Mouse (Mus musculus) cerebellum, adult 2 months (tissue): Measurements from ENCODE around the gene Mipep.

Experiments
- CTCF ChIP-seq: fragments of 200-500 bp; IDR thresholded peaks from 2 replicates; pipeline ENCODE4 v1.5.1; 2011; ENCODE audit warnings: low read depth, mild to moderate bottlenecking, control low read depth, low read length, moderate library complexity, borderline replicate concordance; ENCODE audit not compliant: insufficient read depth
- POLR2A ChIP-seq: fragments of 200-500 bp; IDR thresholded peaks from 2 replicates; pipeline ENCODE4 v1.6.1; 2011; ENCODE audit warnings: low read length, control low read depth, borderline replicate concordance; ENCODE audit not compliant: insufficient read depth

DNA sequence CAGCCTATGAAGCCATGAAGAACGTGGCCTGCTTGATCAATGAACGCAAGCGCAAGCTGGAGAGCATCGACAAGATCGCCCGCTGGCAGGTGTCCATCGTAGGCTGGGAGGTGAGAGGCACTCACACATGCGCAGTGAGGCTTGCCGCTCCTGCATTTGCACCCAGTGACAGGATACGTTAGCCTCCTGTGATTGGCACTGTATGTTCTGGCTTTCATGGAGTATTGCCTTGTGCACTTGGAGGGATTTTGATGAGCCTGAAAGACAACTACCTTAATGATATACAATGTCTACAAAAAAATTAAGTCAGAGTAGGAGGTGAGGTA is 30.6 kb upstream of the Mipep start:
- TF ChIP-seq POLR2A (no peak), CTCF (no peak)
